Mouse (Mus musculus) adrenal gland, postnatal 4 days (tissue): Measurements from ENCODE around the gene Lgals8. TPM values are rescaled to one million over a fixed set of nuclear protein-coding genes. Genes with fewer than 3 reads are reported as not detected.
"Not testable (repeated sequence)": the region's sequence is repeated elsewhere in the genome, so short reads cannot be mapped to it uniquely, and the experiment has no call there.

Source experiments
- DNase-seq, 2 experiments: peaks; one replicate each; pipeline ENCODE4 v3.0.0; 2021 to 2022; ENCODE audit warnings: low spot score in 2 of 2, mixed read lengths in 2 of 2
- long read RNA-seq, 2 experiments: library from polyadenylated mRNA; stranded (forward); transcript quantifications; one replicate each; pipeline ENCODE4 v2.0.0; 2021
- total RNA-seq, 2 experiments: library from RNA; stranded (reverse); gene quantifications; 2 replicates each; pipeline ENCODE4 v1.2.3; 2021

The Lgals8 gene
- total RNA-seq: 10 to 100 TPM; 74.8 to 80.3 TPM
- long read RNA-seq, experiment 1, transcript Lgals8-201 (10 exons, 2,736 nt): minor isoform, 9 of 40 reads
- long read RNA-seq, experiment 1, transcript Lgals8-202 (10 exons, 2,792 nt): major isoform, 18 of 40 reads
- long read RNA-seq, experiment 1, partial matches to known transcripts: 4 of 40 reads
- long read RNA-seq, experiment 1, other reads (novel, unspliced or antisense): 5 of 40 reads
- long read RNA-seq, experiment 2, transcript Lgals8-202 (10 exons, 2,792 nt): major isoform, 28 of 54 reads
- long read RNA-seq, experiment 2, transcript Lgals8-201 (10 exons, 2,736 nt): minor isoform, 9 of 54 reads
- long read RNA-seq, experiment 2, partial matches to known transcripts: 7 of 54 reads
- long read RNA-seq, experiment 2, other reads (novel, unspliced or antisense): 9 of 54 reads

DNA sequence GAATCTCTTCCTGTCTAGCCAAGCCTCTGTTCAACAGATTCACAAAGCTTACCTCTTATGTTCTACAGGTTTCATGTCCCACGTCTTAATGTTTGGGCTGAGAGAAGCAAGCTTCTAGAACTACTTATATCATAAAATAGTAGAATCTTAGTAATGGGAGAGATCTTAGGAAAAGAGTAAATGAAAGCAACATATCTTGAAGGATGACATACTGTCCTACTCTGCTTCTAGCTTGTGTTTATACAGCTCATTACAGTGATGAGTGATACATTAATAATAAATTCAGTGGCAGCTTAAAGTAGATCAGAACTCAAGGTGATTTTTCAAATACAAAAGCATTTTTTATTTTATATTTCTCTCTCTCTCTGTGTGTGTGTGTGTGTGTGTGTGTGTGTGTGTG is at the start of gene Lgals8:
Gene Lgals8 (minus strand): TSS at position 101 of the 400 bp plus-strand sequence.
- no peak for DNase-seq

DNA sequence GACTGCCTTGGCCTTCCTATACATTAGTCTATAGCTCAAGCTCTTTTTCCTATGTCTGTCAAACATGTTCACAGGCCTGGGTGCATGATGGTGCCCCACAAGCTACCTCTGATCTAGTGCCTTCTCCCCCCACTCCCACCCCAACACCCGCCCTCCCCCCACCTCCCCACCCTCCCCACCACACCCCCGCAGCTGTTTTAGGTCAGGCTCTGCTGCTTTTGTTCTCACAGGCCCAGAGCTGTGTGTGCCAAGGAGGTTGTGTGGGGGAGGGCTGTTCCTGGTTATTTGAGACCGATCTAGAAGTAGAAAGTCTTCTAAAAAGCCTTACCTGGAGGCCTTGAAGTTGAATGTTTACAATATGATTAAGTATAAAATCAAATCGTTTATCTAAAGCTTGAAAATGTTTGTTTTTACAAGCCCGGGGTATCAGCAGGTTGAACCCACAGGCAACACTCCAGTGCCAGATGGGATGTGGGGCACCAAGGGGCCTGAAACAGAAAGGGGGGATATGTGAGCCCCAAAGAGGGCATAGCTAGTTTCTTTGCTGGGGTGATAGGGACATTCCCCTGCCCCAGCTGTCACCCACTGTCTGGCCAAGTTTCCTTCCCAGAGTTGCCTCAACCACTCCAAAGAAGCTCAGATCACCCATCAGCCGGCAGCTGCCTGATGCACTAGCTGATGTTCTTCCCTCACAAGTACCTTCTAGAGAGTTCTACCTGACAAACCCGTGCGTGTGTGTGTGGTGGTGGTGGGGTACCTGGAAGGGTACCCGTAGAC is 46.6 kb upstream of the Lgals8 start:
- no peak for DNase-seq

DNA sequence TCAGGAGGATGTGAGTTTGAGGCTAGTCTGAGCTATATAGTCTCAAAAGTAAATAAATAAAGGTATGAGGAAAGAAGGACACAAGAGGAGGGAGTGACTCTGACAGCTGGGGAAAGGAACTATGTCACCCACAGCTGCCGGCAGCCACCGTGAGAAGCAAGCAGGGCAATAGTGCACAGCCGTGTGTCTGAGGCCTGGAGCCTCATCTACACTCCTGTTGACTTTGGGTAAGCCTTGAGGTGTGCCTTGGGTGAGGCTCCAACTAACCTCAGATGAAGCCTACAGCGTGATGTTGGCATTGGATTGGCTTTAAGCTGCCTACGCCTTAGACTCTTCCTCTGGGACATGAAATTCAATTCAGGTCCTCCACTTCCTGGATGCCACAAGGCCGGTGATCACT is 45.3 kb upstream of the Lgals8 start:
- no peak for DNase-seq

DNA sequence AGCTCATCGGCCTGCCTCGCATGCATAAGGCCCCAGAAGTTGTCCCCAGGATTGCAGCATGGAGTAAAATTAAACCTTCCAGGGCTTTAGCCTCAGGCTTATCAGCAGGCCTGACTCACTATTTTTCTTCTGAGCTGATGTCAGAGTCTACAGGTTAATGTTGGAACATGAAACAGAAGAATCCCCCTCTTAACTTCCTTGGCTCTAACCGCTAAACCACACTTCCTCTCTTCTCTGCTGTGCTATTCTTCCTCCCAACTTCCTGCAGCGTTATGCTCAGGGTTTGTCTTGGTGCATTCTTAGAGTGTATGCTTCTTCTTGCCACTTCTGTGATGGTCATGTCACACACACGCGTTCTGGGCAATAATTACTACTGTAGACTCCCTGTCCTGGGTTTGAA is 42.7 kb upstream of the Lgals8 start:
- no peak for DNase-seq

DNA sequence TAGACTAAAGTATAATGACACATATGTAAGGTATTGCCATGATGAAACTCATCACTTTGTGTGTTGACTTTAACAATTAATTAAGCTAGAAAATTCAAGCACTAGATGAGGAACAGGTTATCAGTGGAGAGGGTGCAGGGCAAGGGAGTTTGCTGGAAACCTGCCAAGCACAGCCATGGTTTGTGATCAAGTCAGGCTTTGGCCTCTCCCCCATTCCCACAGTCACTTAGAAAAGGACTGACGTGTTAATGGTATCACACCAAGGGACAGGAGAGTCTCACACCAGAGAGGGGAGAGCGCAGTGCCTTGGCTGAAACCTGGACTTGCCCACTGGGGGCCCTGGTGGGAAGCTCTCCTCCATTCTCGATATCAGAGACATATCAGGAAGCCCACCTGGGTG is 40.6 kb upstream of the Lgals8 start:
- DNase-seq: no peak

DNA sequence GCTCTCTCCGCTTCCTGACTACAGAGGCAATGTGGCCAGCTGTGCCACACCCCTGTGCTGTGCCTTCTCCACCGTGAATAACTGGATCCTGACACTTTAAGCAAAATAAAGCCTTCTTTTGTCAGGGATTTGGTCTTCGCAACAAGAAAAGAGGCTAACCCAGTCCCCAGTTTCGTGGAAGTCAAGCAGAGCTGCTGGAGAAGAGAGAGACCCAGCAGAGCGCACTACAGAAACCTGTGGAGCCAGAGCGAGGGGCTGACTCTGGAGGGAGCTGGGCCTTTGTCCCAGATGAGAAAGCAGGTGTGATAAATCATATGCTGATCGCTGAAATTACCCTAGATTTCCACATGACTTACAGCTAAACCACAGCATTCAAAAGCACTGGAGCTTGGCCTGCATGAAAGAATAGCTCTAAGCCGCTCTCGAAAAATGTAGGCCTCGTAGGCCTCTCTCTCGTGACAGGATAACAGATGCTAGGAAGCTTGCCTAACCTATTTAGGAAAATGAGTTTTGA is 38.6 kb upstream of the Lgals8 start:
- DNase-seq: no peak

DNA sequence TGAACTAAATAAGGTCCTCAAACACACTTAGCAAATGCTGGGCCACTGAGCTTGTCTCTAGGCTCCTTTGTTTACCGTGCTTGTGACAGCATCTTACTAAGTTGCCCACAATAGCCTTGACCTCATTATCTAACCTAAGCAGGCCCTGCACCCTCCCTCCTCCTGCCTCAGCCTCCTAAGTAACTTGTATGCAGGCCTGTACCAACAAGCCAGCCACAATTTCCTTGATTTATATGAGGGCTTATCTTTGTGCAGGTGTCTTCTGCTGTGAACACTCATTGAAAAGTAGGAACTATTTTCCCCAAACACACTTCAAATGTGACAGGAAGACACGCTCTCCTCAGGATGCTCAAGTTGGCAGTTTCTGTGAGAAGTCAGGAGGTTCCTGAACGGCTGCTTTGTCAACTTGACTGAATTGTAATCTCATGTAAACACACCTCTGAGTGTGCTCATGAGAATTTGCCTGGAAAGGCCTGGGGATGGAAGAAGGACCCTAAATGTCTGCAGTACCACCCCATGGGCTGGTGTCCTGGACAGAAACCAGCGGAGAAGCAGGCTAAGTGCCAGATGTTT is 38.0 kb upstream of the Lgals8 start:
- no peak for DNase-seq

DNA sequence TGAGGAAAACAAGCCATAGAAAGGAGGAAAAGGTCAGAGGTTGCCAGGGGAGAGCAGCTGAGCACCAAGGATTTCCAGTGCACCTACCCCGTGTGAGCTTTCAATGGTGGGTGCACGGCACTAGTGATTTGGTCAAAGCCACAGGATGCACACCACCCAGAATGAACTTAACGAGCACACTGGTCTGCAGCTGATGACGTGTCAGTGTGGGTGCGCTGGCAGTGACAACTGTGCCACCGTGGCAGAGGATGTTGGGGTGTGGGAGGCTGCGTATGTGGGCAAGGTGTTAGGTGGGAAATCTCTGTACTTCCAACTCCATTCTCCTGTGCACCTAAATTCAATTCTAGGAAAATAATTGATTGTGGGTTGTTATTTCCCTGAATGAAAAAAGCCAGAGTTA is 34.4 kb upstream of the Lgals8 start:
- DNase-seq: no peak

DNA sequence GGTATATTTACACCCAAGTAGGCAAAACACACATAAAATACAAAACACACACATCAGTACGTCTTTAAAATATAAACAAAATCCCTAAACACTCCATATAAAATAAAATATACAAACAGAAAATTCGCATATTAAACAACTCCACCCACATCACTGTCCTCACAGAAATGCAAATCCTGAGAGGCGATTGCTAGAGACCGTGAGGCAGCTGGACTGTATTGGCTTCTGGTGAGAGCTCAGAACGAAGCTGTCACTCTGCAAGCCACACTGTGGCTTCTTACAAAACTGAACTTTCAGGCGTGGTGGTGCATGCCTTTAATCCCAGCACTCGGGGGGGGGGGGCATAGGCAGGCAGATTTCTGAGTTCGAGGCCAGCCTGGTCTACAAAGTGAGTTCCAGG is 33.1 kb upstream of the Lgals8 start:
- DNase-seq: no peak

DNA sequence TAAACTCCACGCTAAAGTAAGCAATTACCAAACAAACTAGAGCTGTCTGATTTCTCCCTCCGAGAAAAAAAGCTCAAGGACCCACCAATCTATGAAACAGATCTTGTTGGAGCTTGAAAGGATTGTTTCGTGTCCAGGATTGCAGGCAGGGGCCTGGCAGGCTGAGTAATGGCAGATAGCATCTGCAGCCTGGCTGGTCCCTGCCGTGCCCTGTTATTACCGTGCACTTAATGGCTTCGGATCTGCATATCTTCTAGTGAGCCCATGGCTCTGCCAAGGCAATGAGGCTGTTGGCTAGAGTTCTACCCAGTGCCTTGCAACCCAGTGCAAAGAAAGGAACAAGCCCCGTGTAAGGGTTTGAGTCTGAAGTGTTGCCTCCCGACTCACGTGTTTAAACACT is 30.0 kb upstream of the Lgals8 start:
- DNase-seq: no peak

DNA sequence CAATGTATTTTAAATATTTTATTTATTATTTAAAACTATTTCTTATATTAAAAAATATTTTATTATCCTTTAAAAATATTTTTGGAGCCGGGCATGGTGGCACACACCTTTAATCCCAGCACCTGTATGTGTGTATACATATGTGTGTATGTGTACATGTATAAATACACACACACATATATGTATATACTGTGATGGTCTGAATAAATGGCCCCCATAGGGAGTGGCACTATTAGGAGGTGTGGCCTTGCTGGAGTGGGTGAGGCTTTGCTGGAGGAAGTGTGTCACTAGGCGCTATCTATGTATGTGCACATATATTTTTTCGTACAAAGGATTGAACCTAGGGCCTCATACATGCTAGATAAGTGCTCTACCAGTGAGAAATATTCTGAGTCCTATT is 27.8 kb upstream of the Lgals8 start:
- no peak for DNase-seq

DNA sequence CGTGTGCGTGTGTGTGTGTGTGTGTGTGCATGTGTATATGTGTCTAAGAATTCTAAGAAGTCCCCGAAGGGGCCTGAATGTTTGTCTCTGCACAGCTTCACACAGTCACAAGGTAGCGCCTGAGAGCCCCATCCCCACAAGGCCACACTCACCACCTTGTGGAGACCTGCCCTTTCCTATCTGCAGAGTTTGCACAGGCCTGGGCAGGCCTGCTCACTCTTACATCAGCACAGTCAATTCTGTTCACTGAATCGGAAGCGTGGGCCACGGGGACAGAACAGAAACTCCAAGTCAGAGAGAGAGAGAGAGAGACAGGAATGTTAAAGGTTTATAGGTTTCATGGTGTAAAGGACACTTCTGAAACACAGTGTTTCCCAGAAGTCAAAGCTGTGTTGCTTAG is 20.9 kb upstream of the Lgals8 start:
- no peak for DNase-seq

DNA sequence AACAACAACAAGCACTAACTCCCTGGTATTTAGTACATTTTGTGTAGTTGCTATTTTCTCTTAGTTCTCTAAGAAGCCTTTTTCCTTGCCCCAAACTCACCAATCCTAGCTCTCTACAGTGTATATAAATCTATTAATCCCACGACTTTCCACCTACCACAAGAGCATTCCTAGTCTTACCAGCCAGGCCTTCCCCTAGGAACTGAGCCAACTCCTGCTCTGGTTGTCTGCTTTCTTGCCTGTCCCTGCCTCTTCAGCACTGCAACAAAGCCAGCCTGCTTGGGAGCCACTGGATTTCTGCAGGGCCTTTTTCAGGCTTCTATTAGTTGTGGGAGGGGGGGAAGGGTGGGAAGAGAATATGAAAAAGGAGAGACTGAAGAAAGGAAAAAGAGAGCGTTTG is 20.5 kb upstream of the Lgals8 start:
- no peak for DNase-seq

DNA sequence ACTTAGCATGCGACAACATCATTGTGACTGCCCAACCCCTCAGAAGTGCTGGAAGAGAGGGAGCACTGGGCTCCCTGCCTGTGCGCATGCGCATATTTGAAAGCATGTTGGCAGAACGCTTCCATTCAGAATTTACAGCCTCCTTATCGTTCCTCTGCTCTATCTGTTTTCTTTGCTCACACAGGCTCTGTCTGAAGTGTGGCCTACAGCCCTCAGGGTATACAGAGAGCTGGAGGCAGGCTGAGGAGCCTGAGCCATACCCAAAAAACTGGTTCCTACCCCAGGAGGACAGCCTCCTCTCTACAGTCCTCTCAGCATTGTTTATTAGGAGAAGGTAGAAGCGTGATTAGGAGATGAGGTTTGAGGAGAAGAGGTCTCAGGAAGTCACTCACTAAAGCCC is 15.1 kb upstream of the Lgals8 start:
- no peak for DNase-seq

DNA sequence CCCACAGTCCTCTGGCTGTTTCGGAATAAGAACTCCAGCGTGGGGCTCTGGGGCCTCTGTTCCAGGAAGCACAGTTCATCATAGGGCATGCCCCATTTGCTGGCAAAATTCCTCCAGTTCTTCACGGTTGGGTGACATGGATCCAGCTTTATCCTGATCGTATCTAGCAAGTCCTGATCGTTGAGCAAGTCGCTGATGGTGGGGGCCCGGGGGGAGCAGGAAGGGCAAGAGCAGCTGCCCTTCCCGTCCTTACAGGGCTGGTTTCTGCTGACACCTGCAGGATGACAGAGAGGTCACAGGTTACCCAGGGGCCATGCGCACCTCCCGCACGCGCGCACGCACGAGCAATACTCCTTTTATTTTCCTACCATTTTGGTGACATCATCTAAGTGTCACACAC is 13.6 kb upstream of the Lgals8 start:
- no peak for DNase-seq

DNA sequence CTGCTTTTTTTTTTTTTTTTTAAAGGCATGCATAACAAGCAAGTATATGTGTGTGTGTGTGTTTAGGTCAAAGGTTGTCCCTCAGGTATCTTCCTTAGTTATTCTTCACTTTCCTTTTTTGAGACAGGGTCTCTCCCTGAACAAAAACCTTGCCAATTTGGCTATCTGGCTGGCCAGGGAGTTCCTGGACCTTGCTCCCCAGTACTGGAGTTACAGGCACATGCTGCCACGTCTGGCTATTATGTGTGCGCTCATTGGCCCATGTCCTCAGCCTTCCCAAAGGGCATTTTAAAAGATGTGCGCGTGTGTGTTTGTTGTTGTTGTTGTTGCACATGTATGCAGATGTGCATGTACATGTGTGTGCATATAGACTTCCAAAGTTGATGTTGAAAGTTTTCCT is 12.1 kb upstream of the Lgals8 start:
- DNase-seq: no peak

DNA sequence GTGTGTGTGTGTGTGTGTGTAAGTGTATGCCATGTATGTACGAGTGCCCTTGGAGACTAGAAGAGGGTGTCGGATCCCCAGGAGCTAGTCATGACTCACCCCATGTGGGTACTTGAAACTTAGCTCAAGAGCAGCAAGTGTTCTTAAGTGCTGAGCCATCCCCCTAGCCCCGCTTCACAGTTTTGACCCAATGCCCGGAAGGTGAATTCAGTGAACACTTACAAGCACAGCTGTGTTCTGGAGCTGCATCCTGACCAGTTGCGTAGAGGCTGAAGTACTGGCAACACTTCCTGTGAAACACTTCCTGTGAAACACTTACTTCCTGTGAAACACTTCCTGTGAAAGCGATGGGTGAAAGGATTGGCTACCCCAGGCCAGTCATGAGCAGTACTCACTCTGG is 10.5 kb upstream of the Lgals8 start:
- no peak for DNase-seq

DNA sequence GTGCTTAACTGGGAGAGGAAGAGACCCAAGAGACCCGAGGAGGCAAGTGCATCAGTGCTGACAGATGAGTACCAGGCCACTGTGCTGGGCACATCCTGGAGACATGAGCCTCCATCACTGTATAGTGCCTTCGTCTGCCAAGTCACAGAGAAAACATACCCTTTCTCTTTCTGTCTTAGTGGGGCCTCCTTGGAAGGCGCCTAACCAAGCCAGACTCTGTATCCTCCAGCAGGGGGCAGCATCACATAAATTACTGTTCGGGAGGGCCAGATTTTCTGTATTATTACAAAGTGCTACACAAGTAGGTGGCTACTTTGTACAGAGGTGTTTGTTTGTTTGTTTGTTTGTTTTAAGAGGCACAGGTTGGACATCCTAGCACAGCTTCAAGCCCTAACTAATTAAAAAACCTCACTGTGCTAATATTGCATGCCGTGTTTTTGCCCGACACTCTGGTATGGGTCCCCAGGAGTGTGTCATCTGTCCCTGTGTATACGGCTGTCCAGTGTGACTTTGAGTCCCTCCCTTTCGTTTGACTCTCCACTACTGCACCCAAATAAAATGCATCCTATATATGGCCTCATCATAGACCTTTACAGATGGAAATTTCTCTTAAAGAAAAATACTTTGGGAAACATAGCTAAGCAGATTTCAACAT is 9.1 kb upstream of the Lgals8 start:
- peak; percentile 24 to 46 for DNase-seq

DNA sequence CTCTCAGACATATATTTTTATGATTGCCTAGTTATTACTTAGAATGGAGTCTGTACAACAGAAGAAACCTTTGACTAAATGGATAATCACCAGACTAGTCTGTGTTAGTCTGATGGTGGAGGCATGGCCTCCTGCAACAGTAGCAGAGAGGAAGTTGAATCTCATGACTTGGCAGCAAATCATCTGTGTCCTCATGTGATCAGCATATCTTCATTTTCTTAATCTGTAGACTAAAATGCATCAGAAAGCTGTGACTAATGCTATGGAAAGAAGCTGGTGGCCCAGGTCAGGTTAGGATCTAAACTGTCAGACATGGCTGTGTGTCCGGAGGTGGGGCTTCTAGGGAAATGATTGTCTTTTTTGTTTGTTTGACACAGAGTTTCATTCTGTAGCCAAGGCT is 3.7 kb upstream of the Lgals8 start:
- DNase-seq: no peak

DNA sequence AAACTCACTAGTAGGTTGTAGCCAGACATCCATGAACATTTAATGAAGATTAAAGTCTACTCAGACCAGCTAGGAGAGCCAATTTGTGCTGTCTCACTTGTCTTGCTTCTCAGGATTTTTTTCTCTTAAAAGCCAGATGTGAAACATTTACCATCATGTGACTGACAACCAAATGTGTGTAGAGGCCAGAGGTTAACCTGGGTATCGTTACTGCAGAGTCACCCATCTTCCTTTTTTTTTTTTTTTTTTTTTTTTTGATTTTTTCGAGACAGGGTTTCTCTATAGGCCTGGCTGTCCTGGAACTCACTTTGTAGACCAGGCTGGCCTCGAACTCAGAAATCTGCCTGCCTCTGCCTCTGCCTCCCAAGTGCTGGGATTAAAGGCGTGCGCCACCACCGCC is 585 bp downstream of the Lgals8 start:
- DNase-seq: not testable (repeated sequence)

DNA sequence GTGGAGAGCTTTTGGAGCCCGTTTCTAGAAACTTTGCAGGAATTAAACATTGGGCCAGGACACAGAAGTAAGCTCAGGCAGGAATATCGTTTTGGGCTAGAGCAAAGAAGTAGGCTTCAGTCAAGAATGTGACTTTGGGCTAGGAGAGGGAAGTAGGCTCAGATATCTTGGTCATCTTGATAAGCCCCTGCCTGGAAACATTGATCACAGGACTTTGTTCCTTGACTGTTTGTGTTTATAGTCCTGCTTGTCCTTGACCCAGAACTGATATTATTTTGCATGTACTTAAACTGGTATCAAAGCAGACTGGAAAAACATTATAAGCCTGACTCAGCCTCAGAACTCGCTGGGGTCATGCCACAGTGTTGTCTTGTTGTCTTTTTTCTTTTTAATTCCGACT is 2.1 kb downstream of the Lgals8 start:
- DNase-seq: no peak

DNA sequence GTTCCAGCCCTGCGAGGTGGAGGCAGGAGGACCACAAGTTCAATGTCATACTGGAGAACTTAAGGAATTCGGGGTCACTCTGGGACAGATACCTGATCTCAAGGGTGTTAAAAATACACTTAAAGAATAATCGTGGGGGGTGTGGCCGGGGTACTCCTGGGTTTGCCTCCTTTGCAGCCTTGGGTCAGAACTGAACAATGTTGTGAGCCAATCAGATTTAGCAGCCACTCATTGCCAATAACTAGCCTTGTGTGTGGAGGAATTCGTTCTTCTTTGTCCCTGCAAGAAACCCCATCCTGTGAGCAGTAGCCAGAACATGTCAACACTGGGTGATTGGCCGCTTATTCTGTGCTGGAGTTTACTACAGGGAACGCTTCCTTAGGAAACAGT is 3.0 kb downstream of the Lgals8 start:
- no peak for DNase-seq
